Comparison of ENCODE assay signal across 8 mouse cellular contexts in the genomic region with DNA sequence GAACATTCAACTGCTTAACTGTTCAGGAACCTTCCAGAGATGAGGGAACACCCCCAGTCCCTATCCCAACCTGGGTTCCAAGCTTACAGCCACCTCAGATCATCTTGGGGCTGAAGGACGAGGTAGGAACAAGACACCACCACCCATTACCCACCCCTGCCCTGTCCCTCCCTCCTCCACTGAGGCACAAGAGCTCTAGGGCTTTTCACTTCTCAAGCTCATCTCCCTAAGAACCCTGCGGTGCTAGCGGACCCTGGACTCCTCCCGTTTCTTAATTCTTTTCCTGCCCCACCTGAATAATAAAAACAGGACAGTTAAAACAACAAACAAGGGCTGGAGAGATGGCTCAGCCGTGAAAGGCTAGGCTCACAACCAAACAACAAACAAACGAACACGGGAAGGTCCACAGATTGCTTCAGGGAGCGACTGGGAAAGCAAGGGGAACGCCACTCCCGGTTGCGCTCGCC. TPM values are rescaled to one million over a fixed set of nuclear protein-coding genes. Genes with fewer than 3 reads are reported as not detected.
DNase-seq lines count a peak whose midpoint lies in the region; ATAC-seq and TF ChIP-seq lines count a peak whose summit lies in the region.

No protein-coding gene starts in this region.

- no peaks in the 10 kb centered on the region for H3K9me3 ChIP-seq in heart, embryonic 16.5 days (replicated peaks; ENCODE audit: control insufficient read depth, low read length)
- no peaks in the 10 kb centered on the region for H3K9me3 ChIP-seq in lung, embryonic 14.5 days (ENCODE audit: low read depth, low read length)
- H3K9me3 ChIP-seq in stomach, embryonic 15.5 days = no peaks in the 10 kb centered on the region

- peaks cover 9% of the 10 kb centered on the region for H3K4me1 ChIP-seq in heart, embryonic 16.5 days (ENCODE audit: control insufficient read depth, insufficient read depth, low read length)
- no peaks in the 10 kb centered on the region for H3K4me1 ChIP-seq in lung, embryonic 14.5 days (ENCODE audit: insufficient read depth)
- H3K4me1 ChIP-seq in stomach, embryonic 15.5 days = 0 out of 2 replicates have a peak, but pooled peaks cover 4% of the 10 kb centered on the region

- H3K4me2 ChIP-seq in heart, embryonic 16.5 days (ENCODE audit: low read depth, low read length) = peak overlapping the region; percentile 83
- H3K4me2 ChIP-seq in lung, embryonic 14.5 days = peak overlapping the region; percentile 74
- H3K4me2 ChIP-seq in stomach, embryonic 15.5 days = peak overlapping the region; percentile 76

- intact Hi-C loops in left cerebral cortex, postnatal 25 days (cut with DNase I) = no loop called here

- ATAC-seq in heart, embryonic 16.5 days (replicated peaks; ENCODE audit: extremely low read depth, insufficient read depth, low FRiP score) = 0 out of 2 replicates have a peak, but pooled peaks have one; percentile 34
- ATAC-seq in lung, embryonic 14.5 days (ENCODE audit: insufficient read depth) = 0 out of 2 replicates have a peak, but pooled peaks have one; percentile 18
- ATAC-seq in stomach, embryonic 15.5 days (ENCODE audit: insufficient read depth, low FRiP score, low read depth) = 0 out of 2 replicates have a peak, but pooled peaks have one; percentile 6

- peak overlapping the region; percentile 88 for H3K4me3 ChIP-seq in heart, embryonic 16.5 days (ENCODE audit: low read length)
- H3K4me3 ChIP-seq in lung, embryonic 14.5 days (ENCODE audit: low read depth, low read length) = peak overlapping the region; percentile 65
- H3K4me3 ChIP-seq in stomach, embryonic 15.5 days (replicated peaks) = peak overlapping the region; percentile 75

- H3K36me3 ChIP-seq in heart, embryonic 16.5 days (ENCODE audit: control insufficient read depth, insufficient read depth) = no peaks in the 10 kb centered on the region
- H3K36me3 ChIP-seq in lung, embryonic 14.5 days (ENCODE audit: insufficient read depth) = no peaks in the 10 kb centered on the region
- H3K36me3 ChIP-seq in stomach, embryonic 15.5 days = no peaks in the 10 kb centered on the region

- peak; percentile 15 for DNase-seq in right cerebral cortex, postnatal 14 days
- DNase-seq in right cerebral cortex, postnatal 4 days = no peak
- DNase-seq in embryo, embryonic 10.5 days (ENCODE audit: low spot score) = peak; percentile 37
- no peak for DNase-seq in lung, embryonic 14.5 days
- no peak for DNase-seq in left cerebral cortex, postnatal 25 days (ENCODE audit: low spot score in 2 of 2)
- no peak for DNase-seq in cerebellum, adult 8-10 months

- TF ChIP-seq CTCF in lung, embryonic 14.5 days (IDR thresholded peaks at IDR 0.05; ENCODE audit: low read depth) = no peak

- whole genome bisulfite sequencing in heart, embryonic 16.5 days = 7% methylated on average over 12 of the region's 12 CpGs
- 3% methylated on average over 12 of the region's 12 CpGs for WGBS in lung, embryonic 14.5 days
- 3% methylated on average over 12 of the region's 12 CpGs for WGBS in stomach, embryonic 15.5 days

- H3K27ac ChIP-seq in heart, embryonic 16.5 days (ENCODE audit: low read length) = 0 out of 2 replicates have a peak overlapping the region, but pooled peaks have one; percentile 31
- no peak overlapping the region for H3K27ac ChIP-seq in lung, embryonic 14.5 days (ENCODE audit: low read depth)
- H3K27ac ChIP-seq in stomach, embryonic 15.5 days = no peak overlapping the region

- peaks cover 7% of the 10 kb centered on the region; the same call in 1 of the 2 replicates for H3K27me3 ChIP-seq in heart, embryonic 16.5 days (ENCODE audit: control insufficient read depth, insufficient read depth, low read length)
- peaks cover 28% of the 10 kb centered on the region for H3K27me3 ChIP-seq in lung, embryonic 14.5 days (ENCODE audit: insufficient read depth, low read length)
- no peaks in the 10 kb centered on the region for H3K27me3 ChIP-seq in stomach, embryonic 15.5 days (replicated peaks)

- H3K9ac ChIP-seq in heart, embryonic 16.5 days (ENCODE audit: low read length) = peak overlapping the region; percentile 89
- peak overlapping the region; percentile 73 for H3K9ac ChIP-seq in lung, embryonic 14.5 days
- peak overlapping the region; percentile 60 for H3K9ac ChIP-seq in stomach, embryonic 15.5 days

RNA-seq across cellular contexts. Expression of a gene that starts 0.7 kb away (rescaled TPM):
- polyA plus RNA-seq in heart, embryonic 16.5 days (2015; fragmentation: Nextera tagmentation; extraction: Ambion mirVana) = 1.7 and 2.5 TPM in 2 replicates
- 0.58 and 0.74 TPM in 2 replicates for polyA plus RNA-seq in lung, embryonic 14.5 days (2014; fragmentation: Nextera tagmentation; extraction: Ambion mirVana)
- polyA plus RNA-seq in stomach, embryonic 15.5 days (2015; fragmentation: Nextera tagmentation; extraction: Ambion mirVana) = 1.8 and 2.3 TPM in 2 replicates
- 1 to 10 TPM; 1.1 to 1.4 TPM for total RNA-seq in left cerebral cortex, postnatal 25 days (2021)

Comparison
In these comparisons a context has a peak if more than half of its experiments do, and no peak if none do; other contexts are left out.
1. DNase-seq: peak in right cerebral cortex, postnatal 14 days (single experiment) and embryo, embryonic 10.5 days (single experiment); none in right cerebral cortex, postnatal 4 days (single experiment), lung, embryonic 14.5 days (single experiment), left cerebral cortex, postnatal 25 days (0 of 2) and cerebellum, adult 8-10 months (single experiment).
2. Peak in every context shown above with its lines, with median percentiles within 50 percentile points of each other: ATAC-seq, H3K4me2 ChIP-seq, H3K4me3 ChIP-seq and H3K9ac ChIP-seq.